Mouse (Mus musculus) layer of hippocampus, postnatal 10 days (tissue): Measurements from ENCODE around the gene Gas1. TPM values are rescaled to one million over a fixed set of nuclear protein-coding genes. Genes with fewer than 3 reads are reported as not detected.

Source experiments
- DNase-seq, 2 experiments: peaks; one replicate each; pipeline ENCODE4 v3.0.0; 2021; ENCODE audit warnings: low spot score in 2 of 2
- long read RNA-seq: library from polyadenylated mRNA; stranded (forward); transcript quantifications from one replicate; pipeline ENCODE4 v2.0.0, GENCODE M21; 2023
- total RNA-seq, 2 experiments: library from RNA; stranded (reverse); gene quantifications; 2 replicates each; pipeline ENCODE4 v1.2.3; 2021

Gene Gas1
- total RNA-seq: 10 to 100 TPM; 12.9 to 14.0 TPM
- long read RNA-seq, transcript Gas1-202 (1 exons, 1,155 nt): major isoform, 17 of 17 reads
- long read RNA-seq, partial matches to known transcripts: 0 of 17 reads
- long read RNA-seq, other reads (novel, unspliced or antisense): 0 of 17 reads

- peak; percentile 77 to 84 for DNase-seq
Observed at GRCm38 (mm10) chr13:60177106-60177796, at the start of gene Gas1. TSS of gene Gas1 (minus strand) at chr13:60177365.

- DNase-seq: no peak
Observed at GRCm38 (mm10) chr13:60226251-60226836, 49.2 kb upstream of the Gas1 start.

- no peak for DNase-seq
Observed at GRCm38 (mm10) chr13:60225736-60226135, 48.6 kb upstream of the Gas1 start.

GRCm38 (mm10) chr13:60225276-60225675, 48.1 kb upstream of the Gas1 start:
- DNase-seq: no peak

GRCm38 (mm10) chr13:60223797-60224196, 46.6 kb upstream of the Gas1 start:
- DNase-seq: no peak

- no peak for DNase-seq
Observed at GRCm38 (mm10) chr13:60222336-60222735, 45.2 kb upstream of the Gas1 start.

- DNase-seq: no peak
Observed at GRCm38 (mm10) chr13:60213896-60214295, 36.7 kb upstream of the Gas1 start.

- DNase-seq: no peak
Observed at GRCm38 (mm10) chr13:60207135-60207601, 30.0 kb upstream of the Gas1 start.

GRCm38 (mm10) chr13:60204746-60205145, 27.6 kb upstream of the Gas1 start:
- DNase-seq: no peak

- no peak for DNase-seq
Observed at GRCm38 (mm10) chr13:60193273-60193672, 16.1 kb upstream of the Gas1 start.

GRCm38 (mm10) chr13:60189923-60190322, 12.8 kb upstream of the Gas1 start:
- no peak for DNase-seq

- no peak for DNase-seq
Observed at GRCm38 (mm10) chr13:60188952-60189351, 11.8 kb upstream of the Gas1 start.

GRCm38 (mm10) chr13:60187276-60187675, 10.1 kb upstream of the Gas1 start:
- DNase-seq: no peak

- DNase-seq: no peak
Observed at GRCm38 (mm10) chr13:60182346-60182745, 5.2 kb upstream of the Gas1 start.

GRCm38 (mm10) chr13:60179641-60180040, 2.5 kb upstream of the Gas1 start:
- DNase-seq: no peak

GRCm38 (mm10) chr13:60178416-60178815, 1.3 kb upstream of the Gas1 start:
- DNase-seq: peak; percentile 98 to 99

- no peak for DNase-seq
Observed at GRCm38 (mm10) chr13:60177797-60178110, 589 bp upstream of the Gas1 start.

- DNase-seq: no peak
Observed at GRCm38 (mm10) chr13:60176776-60177105, 424 bp downstream of the Gas1 start.

GRCm38 (mm10) chr13:60176136-60176775, 909 bp downstream of the Gas1 start:
- peak; percentile 72 to 82 for DNase-seq

GRCm38 (mm10) chr13:60175490-60176135, 1.6 kb downstream of the Gas1 start:
- DNase-seq: peak; percentile 57 to 66

GRCm38 (mm10) chr13:60174953-60175352, 2.2 kb downstream of the Gas1 start:
- no peak for DNase-seq
